Mouse (Mus musculus): ENCODE data around the gene Gatd1.

DNA sequence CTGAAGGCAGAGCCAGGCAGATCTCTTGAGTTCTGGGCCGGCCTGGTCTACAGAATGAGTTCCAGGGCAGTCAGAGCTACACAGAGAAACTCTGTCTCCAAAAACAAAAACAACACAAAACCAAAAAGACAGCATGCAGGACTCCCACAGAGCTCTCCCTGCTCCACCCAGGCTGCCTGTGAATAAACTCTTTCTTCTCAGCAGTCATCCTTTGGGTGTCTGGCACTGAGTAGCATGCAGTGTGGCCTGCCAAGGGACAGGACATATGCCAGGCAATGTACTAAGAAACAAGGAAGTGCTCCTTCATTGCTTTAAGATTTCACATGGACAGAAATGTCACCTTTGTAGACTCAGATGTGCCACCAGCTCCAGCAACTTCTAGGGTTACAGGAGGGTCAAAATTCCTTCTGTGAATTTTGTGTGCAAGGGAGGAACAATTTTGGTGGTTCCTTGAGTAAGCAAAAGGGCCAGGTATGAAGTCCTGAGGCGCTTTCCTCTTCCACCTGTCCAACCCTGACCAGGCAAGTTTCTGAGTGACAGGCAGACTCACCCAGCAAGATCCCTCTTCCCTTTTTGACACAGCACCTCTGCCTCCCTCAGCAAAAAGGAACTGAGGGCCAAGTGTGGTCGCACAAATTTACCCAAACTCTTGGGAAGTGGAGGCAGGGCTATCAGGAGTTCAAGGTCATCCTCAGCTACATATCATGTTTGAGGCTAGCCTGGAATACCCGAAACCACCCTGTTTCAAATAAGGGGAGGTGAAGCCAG, 32.7 kb downstream of the Gatd1 start:
- TF ChIP-seq POLR2A (IDR thresholded peaks at IDR 0.05; ENCODE audit: low read depth, low read length) (no peak), CTCF (IDR thresholded peaks at IDR 0.05; ENCODE audit: borderline replicate concordance, insufficient read depth, low read length) (no peak)
